Mouse (Mus musculus) small intestine, adult 2 months (tissue): ENCODE data around the gene Gabpb2.

ENCODE experiments used
- CTCF ChIP-seq: fragments of 200-500 bp; IDR thresholded peaks from 2 replicates; pipeline ENCODE4 v1.5.1; 2012; ENCODE audit warnings: low read depth, mild to moderate bottlenecking, control low read depth, inconsistent platforms, low read length, moderate library complexity, mixed read lengths; ENCODE audit not compliant: insufficient replicate concordance, insufficient read length; ENCODE audit errors: extremely low read depth
- POLR2A ChIP-seq: fragments of 200-500 bp; IDR thresholded peaks from 2 replicates; pipeline ENCODE4 v1.6.1; 2012; ENCODE audit warnings: low read depth, mild to moderate bottlenecking, control low read depth, inconsistent platforms, low read length, moderate library complexity

DNA sequence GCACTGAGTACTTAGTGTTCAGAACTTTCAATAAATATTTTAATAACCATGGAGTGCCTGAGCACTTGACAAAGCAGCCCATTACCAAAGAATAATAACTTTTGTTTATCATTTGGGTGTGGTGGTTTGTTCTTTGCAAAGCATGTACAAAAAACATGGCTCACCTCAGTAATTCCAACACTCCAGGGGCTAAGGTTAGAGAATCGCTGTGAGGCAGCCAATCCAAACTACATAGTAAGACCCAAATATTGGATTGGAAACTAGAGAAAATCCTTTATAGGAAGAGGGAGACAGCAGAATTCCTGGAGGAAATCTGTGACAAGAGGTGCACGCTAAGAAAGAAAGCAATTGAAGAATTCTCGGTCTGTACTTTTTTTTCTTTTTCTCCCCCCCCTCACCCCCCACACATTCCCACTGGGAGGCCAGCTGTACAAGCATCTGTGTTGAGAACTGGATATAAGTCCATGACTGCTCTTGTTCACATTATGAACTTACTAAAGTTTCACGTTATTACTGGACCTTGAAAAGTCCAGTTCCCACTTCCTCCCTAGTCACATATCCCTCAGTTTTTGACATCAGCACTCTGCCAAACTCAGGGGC, 961 bp downstream of the Gabpb2 start:
- no peak for TF ChIP-seq POLR2A
- no peak for TF ChIP-seq CTCF
